In the genomic region with DNA sequence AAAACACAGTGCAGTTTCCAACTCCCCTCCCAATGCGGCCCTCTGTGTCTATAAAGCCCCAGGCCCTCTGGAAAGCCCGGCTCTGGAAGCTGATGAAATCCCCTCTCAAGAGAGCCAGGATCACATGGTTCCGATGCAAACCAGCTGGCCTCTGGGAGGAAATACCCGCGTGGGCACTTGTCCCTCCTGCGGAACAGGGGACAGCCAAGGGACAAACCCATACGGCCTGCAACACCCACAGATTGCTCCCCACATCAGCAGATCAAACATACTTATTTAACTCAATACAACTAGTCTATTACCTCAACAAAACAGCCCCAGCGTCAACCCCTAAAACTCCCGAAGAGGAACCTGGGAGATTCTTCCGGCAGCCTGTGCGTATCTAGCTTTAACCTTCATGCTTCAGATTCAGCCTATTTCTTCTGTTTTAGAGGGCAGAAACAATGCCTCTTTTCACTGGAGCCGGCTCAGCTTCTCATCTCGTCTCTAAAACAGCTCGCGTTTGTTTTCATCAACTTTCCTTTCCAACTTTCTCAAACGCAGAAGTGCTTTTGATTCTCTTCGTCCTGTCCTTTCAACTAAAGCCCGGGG, we compare ENCODE assay signal across 8 mouse cellular contexts. TPM values are rescaled to one million over a fixed set of nuclear protein-coding genes. Genes with fewer than 3 reads are reported as not detected.
A peak's percentile ranks its signal among the peaks of the same experiment; 100 is the strongest.
DNase-seq lines count a peak whose midpoint lies in the region; ATAC-seq and TF ChIP-seq lines count a peak whose summit lies in the region.

No protein-coding gene starts in this region.

- intact Hi-C loops in gastrocnemius, postnatal 14 days (cut with DNase I; ENCODE audit: low total_unique reads) = loop anchor here (2.0 kb wide), 1 partner anchor 39 kb away; no protein-coding TSS in a partner anchor

- peak overlapping the region; percentile 83 for H3K4me3 ChIP-seq in E14TG2a.4 (replicated peaks; ENCODE audit: low read length)
- peak overlapping the region; percentile 75 for H3K4me3 ChIP-seq in limb, embryonic 10.5 days
- H3K4me3 ChIP-seq in midbrain, embryonic 16.5 days (ENCODE audit: low read depth, low read length) = peak overlapping the region; percentile 59

- peak; percentile 30 for DNase-seq in adipocyte (ENCODE audit: low spot score)
- DNase-seq in heart, adult 9 months (ENCODE audit: low spot score in 2 of 2) = peak; percentile 61 to 72
- DNase-seq in limb, embryonic 10.5 days (ENCODE audit: low spot score) = peak; percentile 63
- no peak for DNase-seq in cerebellum, postnatal 36 days
- no peak for DNase-seq in frontal cortex, postnatal 14 days (ENCODE audit: low spot score in 2 of 2)
- no peak for DNase-seq in gastrocnemius, postnatal 14 days

- WGBS in limb, embryonic 10.5 days = 6% methylated on average over 18 of the region's 18 CpGs
- WGBS in midbrain, embryonic 16.5 days = under 1% methylated on average over 18 of the region's 18 CpGs

- peak overlapping the region; percentile 83 for H3K27ac ChIP-seq in limb, embryonic 10.5 days
- peak overlapping the region; percentile 63 for H3K27ac ChIP-seq in midbrain, embryonic 16.5 days (ENCODE audit: low read length)

- TF ChIP-seq CTCF in E14TG2a.4 (conservative IDR thresholded peaks at IDR 0.05; ENCODE audit: low read length) = no peak

- H3K9me3 ChIP-seq in E14TG2a.4 (ENCODE audit: low read length) = no peaks in the 10 kb centered on the region
- H3K9me3 ChIP-seq in limb, embryonic 10.5 days (replicated peaks) = no peaks in the 10 kb centered on the region
- no peaks in the 10 kb centered on the region for H3K9me3 ChIP-seq in midbrain, embryonic 16.5 days (replicated peaks; ENCODE audit: control insufficient read depth, low read length, poor library complexity, severe bottlenecking)

- H3K36me3 ChIP-seq in E14TG2a.4 (ENCODE audit: insufficient read depth, low read length) = peaks cover 5% of the 10 kb centered on the region; the same call in 1 of the 2 replicates
- no peaks in the 10 kb centered on the region for H3K36me3 ChIP-seq in limb, embryonic 10.5 days
- no peaks in the 10 kb centered on the region for H3K36me3 ChIP-seq in midbrain, embryonic 16.5 days (ENCODE audit: control insufficient read depth, insufficient read depth, low read length)

- peaks cover 35% of the 10 kb centered on the region for H3K4me1 ChIP-seq in E14TG2a.4 (replicated peaks; ENCODE audit: low read depth, low read length)
- H3K4me1 ChIP-seq in limb, embryonic 10.5 days = peaks cover 52% of the 10 kb centered on the region
- peaks cover 25% of the 10 kb centered on the region for H3K4me1 ChIP-seq in midbrain, embryonic 16.5 days (ENCODE audit: control insufficient read depth, insufficient read depth, low read length)

- H3K9ac ChIP-seq in midbrain, embryonic 16.5 days (ENCODE audit: low read depth, low read length) = peak overlapping the region; percentile 73

- peaks cover 3% of the 10 kb centered on the region for H3K27me3 ChIP-seq in E14TG2a.4 (ENCODE audit: insufficient read depth, low read length)
- no peaks in the 10 kb centered on the region for H3K27me3 ChIP-seq in limb, embryonic 10.5 days (ENCODE audit: low read depth, poor library complexity, severe bottlenecking)
- H3K27me3 ChIP-seq in midbrain, embryonic 16.5 days (ENCODE audit: control insufficient read depth, insufficient read depth, low read depth, low read length) = no peaks in the 10 kb centered on the region

- no peak for ATAC-seq in midbrain, embryonic 16.5 days

- H3K4me2 ChIP-seq in midbrain, embryonic 16.5 days (ENCODE audit: low read length) = peak overlapping the region; percentile 100

RNA-seq across cellular contexts. Expression of gene Akna, which starts 6.3 kb away (rescaled TPM):
- 12.3 and 17.2 TPM in 2 replicates for polyA plus RNA-seq in limb, embryonic 10.5 days (2016; fragmentation: Nextera tagmentation; extraction: Ambion mirVana)
- polyA plus RNA-seq in midbrain, embryonic 16.5 days (2015; fragmentation: Nextera tagmentation; extraction: Ambion mirVana) = 5.3 and 6.0 TPM in 2 replicates
- total RNA-seq in gastrocnemius, postnatal 14 days (2021) = 1 to 10 TPM; 2.1 to 2.4 TPM

RNA-seq across cellular contexts. Expression of gene Orm2, which starts 47.2 kb away (rescaled TPM):
- not detected in 2 replicates for polyA plus RNA-seq in limb, embryonic 10.5 days (2016; fragmentation: Nextera tagmentation; extraction: Ambion mirVana)
- not detected in 2 replicates for polyA plus RNA-seq in midbrain, embryonic 16.5 days (2015; fragmentation: Nextera tagmentation; extraction: Ambion mirVana)
- total RNA-seq in gastrocnemius, postnatal 14 days (2021) = not detected

RNA-seq across cellular contexts. Expression of gene Orm3, which starts 53.5 kb away (rescaled TPM):
- polyA plus RNA-seq in limb, embryonic 10.5 days (2016; fragmentation: Nextera tagmentation; extraction: Ambion mirVana) = not detected in 2 replicates
- polyA plus RNA-seq in midbrain, embryonic 16.5 days (2015; fragmentation: Nextera tagmentation; extraction: Ambion mirVana) = not detected in 2 replicates
- total RNA-seq in gastrocnemius, postnatal 14 days (2021) = not detected

Comparison
In these comparisons a context has a peak if more than half of its experiments do, and no peak if none do; other contexts are left out.
1. DNase-seq: peak in adipocyte (single experiment), heart, adult 9 months (2 of 2) and limb, embryonic 10.5 days (single experiment); none in cerebellum, postnatal 36 days (0 of 2), frontal cortex, postnatal 14 days (0 of 2) and gastrocnemius, postnatal 14 days (single experiment).
2. Peak in every context shown above with its lines, with median percentiles within 50 percentile points of each other: H3K4me3 ChIP-seq.